Mouse (Mus musculus) olfactory bulb, adult 2 months (tissue): Measurements from ENCODE around the gene Gtf2h4.

ENCODE experiments used
- CTCF ChIP-seq: fragments of 200-500 bp; IDR thresholded peaks from 2 replicates; pipeline ENCODE4 v1.5.1; 2012; ENCODE audit warnings: low read depth, mild to moderate bottlenecking, low read length, moderate library complexity; ENCODE audit not compliant: insufficient read depth
- POLR2A ChIP-seq: fragments of 200-500 bp; IDR thresholded peaks from 2 replicates; pipeline ENCODE4 v1.6.1; 2012; ENCODE audit warnings: mild to moderate bottlenecking, low read depth, low read length, moderate library complexity; ENCODE audit not compliant: insufficient read depth

DNA sequence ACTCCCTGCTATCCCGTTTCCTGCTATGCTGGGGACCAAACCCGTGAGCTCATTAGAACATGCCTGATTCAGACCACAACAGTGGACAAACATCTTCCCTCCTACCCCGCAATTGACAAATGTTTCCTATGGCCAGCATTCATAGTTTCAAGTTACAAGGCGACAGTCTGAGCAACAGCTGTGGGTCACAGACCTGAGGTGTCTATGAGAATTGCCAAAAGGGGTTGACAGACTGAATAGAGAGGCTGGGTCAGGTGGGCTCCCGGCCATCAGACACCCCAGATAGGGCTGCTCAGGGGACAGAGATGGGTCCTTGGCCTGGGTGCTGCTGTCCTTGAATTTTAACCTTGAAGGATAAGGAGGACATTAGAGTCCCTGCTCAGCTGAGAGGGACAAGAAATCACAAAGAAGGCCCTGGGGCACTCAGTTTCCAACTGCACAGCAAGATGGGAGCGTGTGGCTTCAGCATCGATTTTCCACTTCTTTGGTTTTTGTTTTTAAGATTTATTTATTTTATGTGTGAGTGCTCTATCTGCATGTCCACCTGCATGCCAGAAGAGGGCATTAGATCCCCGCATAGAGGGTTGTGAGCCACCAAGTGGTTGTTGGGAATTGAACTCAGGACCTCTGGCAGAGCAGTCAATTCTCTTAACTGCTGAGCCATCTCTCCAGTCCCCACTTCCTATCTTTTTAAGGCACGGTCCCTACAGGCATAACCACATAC is 46.2 kb upstream of the Gtf2h4 start:
- TF ChIP-seq CTCF = no peak
- TF ChIP-seq POLR2A = no peak
